Mouse (Mus musculus) embryonic facial prominence, embryonic 13.5 days (tissue): Measurements from ENCODE around the gene Zc3h12d. TPM values are rescaled to one million over a fixed set of nuclear protein-coding genes. Genes with fewer than 3 reads are reported as not detected.

Experiments used
- ATAC-seq: fragments of 200-750 bp; cut with Nextera tagmentation; 2 replicates; pipeline ENCODE4 v1.8.0; 2017; ENCODE audit warnings: low read depth; ENCODE audit not compliant: insufficient number of reproducible peaks, insufficient read depth, low FRiP score, low TSS enrichment
- H3K27ac ChIP-seq: fragments of 300-500 bp; sonication (generic); 2 replicates; pipeline ENCODE4 v1.5.1; 2015; ENCODE audit warnings: moderate library complexity, mild to moderate bottlenecking, inconsistent platforms
- H3K27me3 ChIP-seq: fragments of 300-500 bp; sonication (generic); 2 replicates; pipeline ENCODE4 v1.6.1; 2015; ENCODE audit warnings: mild to moderate bottlenecking, inconsistent platforms
- H3K36me3 ChIP-seq: fragments of 300-500 bp; sonication (generic); 2 replicates; pipeline ENCODE4 v1.6.1; 2015; ENCODE audit warnings: mild to moderate bottlenecking, inconsistent platforms
- H3K4me1 ChIP-seq: fragments of 300-500 bp; sonication (generic); 2 replicates; pipeline ENCODE4 v1.6.1; 2015; ENCODE audit warnings: inconsistent platforms
- H3K4me2 ChIP-seq: fragments of 300-500 bp; sonication (generic); 2 replicates; pipeline ENCODE4 v1.6.1; 2015; ENCODE audit warnings: moderate library complexity, mild to moderate bottlenecking, inconsistent platforms
- H3K4me3 ChIP-seq: fragments of 300-500 bp; sonication (generic); 2 replicates; pipeline ENCODE4 v1.5.1; 2015; ENCODE audit warnings: mild to moderate bottlenecking, inconsistent platforms
- H3K9ac ChIP-seq: fragments of 300-500 bp; sonication (generic); 2 replicates; pipeline ENCODE4 v1.6.1; 2015; ENCODE audit warnings: mild to moderate bottlenecking, inconsistent platforms
- H3K9me3 ChIP-seq: fragments of 300-500 bp; sonication (generic); 2 replicates; pipeline ENCODE4 v1.6.1; 2016; ENCODE audit warnings: inconsistent platforms
- WGBS: fragments of 180-500 bp; shearing (Covaris S2); methylation state at CpG from one replicate; pipeline ENCODE4 v1.1.7; 2015; ENCODE audit warnings: mixed read lengths; 5-methylcytosine and 5-hydroxymethylcytosine counted together
- polyA plus RNA-seq: library from polyadenylated mRNA; unstranded; fragments of >200 nt; fragmentation: Nextera tagmentation; extraction: Ambion mirVana; gene quantifications from 2 replicates; pipeline ENCODE4 v1.2.1, GENCODE M21; 2015

Gene Zc3h12d
- polyA plus RNA-seq, 1 experiment from 2014 or later, result 0.13 TPM

DNA sequence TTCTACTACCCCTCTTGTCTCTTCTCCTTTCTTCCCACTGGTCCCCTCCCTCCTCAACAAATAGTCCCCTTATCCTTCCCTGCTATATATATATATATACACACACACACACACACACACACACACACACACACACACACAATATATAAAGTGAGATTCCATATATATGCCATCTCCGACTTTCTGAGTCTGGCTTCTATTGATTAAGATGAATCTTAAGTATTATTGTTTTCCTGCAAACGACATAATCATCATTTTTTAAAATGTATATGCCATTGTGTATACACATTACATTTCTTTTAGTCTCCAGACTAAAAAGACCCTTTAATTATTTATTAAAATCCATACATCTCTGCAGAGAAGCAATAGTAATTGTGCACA lies 8.1 kb downstream of the Zc3h12d start:
- H3K27ac ChIP-seq, result no peak overlapping the region

DNA sequence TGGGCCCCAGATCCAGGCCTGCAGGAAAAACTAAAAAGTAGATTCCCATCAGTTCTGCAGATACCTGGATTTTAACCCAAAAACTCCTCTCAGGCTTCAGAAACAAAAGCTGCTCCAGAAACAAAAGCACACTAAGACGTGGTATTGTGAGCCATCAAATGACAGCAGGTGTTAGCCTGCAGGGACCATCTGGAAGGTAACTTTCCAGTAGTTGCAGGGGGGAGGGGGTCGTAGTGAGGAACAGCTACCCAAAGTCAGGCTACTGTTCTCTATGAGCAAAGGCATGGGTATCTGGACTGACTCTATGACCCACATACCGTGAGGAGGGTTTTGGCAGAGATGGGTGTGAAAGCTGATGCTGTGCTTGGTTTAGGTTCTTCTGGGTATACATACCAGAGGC lies 8.5 kb downstream of the Zc3h12d start:
- Histone ChIP-seq H3K9me3 (no peaks in the 10 kb centered on the region), H3K27me3 (no peaks in the 10 kb centered on the region), H3K9ac (no peak overlapping the region), H3K27ac (no peak overlapping the region), H3K4me2 (no peak overlapping the region), H3K36me3 (no peaks in the 10 kb centered on the region), H3K4me3 (no peak overlapping the region), H3K4me1 (0 out of 2 replicates have a peak, but pooled peaks cover 11% of the 10 kb centered on the region)
- ATAC-seq, result no peak
- 61% methylated on average over 3 of the region's 3 CpGs for WGBS

More for the DNA sequence above, 8.1 kb downstream of the Zc3h12d start:
- Histone ChIP-seq H3K4me2 (no peak overlapping the region), H3K4me3 (no peak overlapping the region), H3K4me1 (0 out of 2 replicates have a peak, but pooled peaks cover 11% of the 10 kb centered on the region), H3K9me3 (no peaks in the 10 kb centered on the region), H3K27me3 (no peaks in the 10 kb centered on the region), H3K36me3 (no peaks in the 10 kb centered on the region), H3K9ac (no peak overlapping the region)
- 83% methylated on average over 2 of the region's 2 CpGs for WGBS
- ATAC-seq, result no peak

DNA sequence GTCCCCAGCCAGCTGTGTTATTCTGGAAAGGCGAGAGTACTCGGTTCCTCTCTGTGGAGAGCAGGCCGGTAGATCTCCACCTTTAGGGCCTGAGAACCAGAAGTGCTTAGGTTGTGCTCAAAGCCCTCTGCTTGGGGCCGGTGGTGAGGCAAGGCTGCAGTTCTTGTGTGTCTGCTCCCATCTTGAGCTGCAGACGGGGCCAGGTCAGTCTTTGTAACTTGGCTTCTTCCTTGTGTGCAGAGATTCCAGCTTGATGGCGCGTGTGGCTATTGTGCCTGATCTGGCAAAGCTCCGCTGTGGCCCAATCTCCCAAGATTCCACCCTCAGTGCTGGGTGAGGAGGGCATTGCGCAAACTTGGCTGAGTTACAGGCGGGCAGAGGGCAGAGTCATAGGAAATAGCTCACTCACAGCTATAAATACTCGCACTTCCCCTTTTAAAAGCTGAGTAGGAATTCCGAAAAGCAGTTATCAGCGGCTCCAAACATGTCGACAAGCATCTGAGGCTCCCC lies 9.4 kb downstream of the Zc3h12d start:
- 75% methylated on average over 14 of the region's 14 CpGs for whole genome bisulfite sequencing
- no peak for ATAC-seq
- Histone ChIP-seq H3K9me3 (no peaks in the 10 kb centered on the region), H3K9ac (no peak overlapping the region), H3K4me3 (no peak overlapping the region), H3K4me1 (0 out of 2 replicates have a peak, but pooled peaks cover 11% of the 10 kb centered on the region), H3K27me3 (no peaks in the 10 kb centered on the region), H3K27ac (no peak overlapping the region), H3K36me3 (no peaks in the 10 kb centered on the region), H3K4me2 (no peak overlapping the region)

DNA sequence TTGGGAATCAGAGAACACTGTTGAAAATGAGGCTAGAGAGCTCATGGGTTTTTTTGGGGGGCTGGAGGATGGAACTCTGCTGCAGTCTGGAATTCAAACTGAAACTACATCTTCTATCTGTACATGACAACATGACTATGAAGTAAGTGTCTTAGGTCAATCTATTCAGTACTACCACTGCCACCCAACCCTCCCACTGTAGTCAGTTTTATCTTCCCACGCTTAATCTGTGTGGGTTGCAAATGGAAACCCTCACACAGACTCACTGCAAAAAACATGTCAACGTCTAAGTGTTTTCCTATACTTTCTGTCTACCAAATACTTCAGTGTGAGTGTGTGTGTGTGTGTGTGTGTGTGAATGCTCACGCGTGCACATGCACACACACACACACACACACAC lies 10.9 kb downstream of the Zc3h12d start:
- ATAC-seq, result no peak
- 92% methylated on average over 4 of the region's 4 CpGs for WGBS

DNA sequence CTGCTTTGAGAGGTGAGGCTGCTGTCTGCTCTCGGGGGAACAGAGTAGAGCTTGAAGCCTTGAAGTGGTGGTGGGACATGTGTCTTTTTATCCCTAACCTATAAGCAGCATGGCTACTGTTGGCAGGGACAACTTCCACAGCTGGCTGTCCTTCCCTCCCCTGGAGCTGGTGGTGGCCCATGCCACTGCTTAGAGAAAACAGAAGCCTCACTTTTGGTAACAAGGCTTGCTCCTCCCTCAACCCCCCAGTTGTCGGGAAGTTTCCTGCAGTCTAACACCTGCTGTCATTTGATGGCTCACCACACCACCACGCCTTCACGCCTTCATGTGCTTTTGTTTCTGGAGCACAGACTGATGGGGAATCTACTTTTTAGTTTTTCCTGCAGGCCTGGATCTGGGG lies 11.9 kb downstream of the Zc3h12d start:
- Histone ChIP-seq H3K27me3 (no peaks in the 10 kb centered on the region), H3K4me1 (no peaks in the 10 kb centered on the region), H3K9me3 (no peaks in the 10 kb centered on the region), H3K4me2 (no peak overlapping the region), H3K36me3 (no peaks in the 10 kb centered on the region), H3K27ac (no peak overlapping the region), H3K4me3 (no peak overlapping the region), H3K9ac (no peak overlapping the region)
- ATAC-seq, result no peak
- 76% methylated on average over 4 of the region's 4 CpGs for WGBS

More for the DNA sequence above, 10.9 kb downstream of the Zc3h12d start:
- no peaks in the 10 kb centered on the region for H3K9me3 ChIP-seq
- H3K4me2 ChIP-seq, result no peak overlapping the region
- no peak overlapping the region for H3K4me3 ChIP-seq
- 0 out of 2 replicates have a peak, but pooled peaks cover 6% of the 10 kb centered on the region for H3K4me1 ChIP-seq
- H3K27me3 ChIP-seq, result no peaks in the 10 kb centered on the region
- H3K27ac ChIP-seq, result no peak overlapping the region
- H3K36me3 ChIP-seq, result no peaks in the 10 kb centered on the region
- no peak overlapping the region for H3K9ac ChIP-seq

DNA sequence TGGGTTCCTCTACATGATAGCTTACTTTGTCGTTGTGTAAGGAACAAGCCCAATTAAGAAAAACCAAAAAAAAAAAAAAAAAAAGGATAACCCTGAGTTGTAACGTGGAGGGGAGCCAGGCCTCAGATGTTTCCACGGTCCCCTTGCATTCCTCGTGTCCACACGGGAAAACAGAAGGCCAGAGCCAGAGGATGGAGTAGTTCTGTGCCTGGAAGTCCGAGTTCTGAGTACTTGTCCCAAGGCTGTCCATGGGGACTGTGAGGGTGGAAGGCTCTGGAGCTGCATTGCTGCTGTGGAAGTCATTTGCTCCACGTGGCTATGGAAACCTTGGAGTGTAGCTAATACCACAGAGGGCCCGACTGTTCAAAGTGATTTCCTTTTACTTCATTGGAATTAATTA lies 12.9 kb downstream of the Zc3h12d start:
- WGBS, result 72% methylated on average over 8 of the region's 8 CpGs
- no peaks in the 10 kb centered on the region for H3K9me3 ChIP-seq
- no peak for ATAC-seq

DNA sequence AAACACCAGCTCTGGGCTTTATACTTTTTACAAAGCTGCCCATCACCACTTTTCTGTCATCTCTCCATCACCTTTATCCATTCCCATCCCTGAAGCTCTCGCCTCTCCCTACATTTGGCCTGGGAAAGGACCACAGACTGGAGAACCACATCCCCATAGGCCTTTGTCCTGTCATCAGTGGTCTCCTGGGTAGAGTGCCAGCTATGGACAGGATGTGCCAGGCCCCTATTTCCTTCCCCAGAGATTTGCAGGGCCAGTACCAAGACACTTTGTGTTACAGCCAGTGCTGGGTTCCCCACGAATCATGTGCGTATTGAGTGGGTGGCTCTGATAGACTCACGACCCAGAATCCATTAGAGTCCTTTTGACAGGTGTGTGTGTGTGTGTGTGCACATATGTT lies 13.7 kb downstream of the Zc3h12d start:
- Histone ChIP-seq H3K27ac (no peak overlapping the region), H3K9me3 (no peaks in the 10 kb centered on the region), H3K4me1 (no peaks in the 10 kb centered on the region), H3K36me3 (no peaks in the 10 kb centered on the region), H3K9ac (no peak overlapping the region), H3K4me2 (no peak overlapping the region), H3K4me3 (no peak overlapping the region), H3K27me3 (no peaks in the 10 kb centered on the region)
- ATAC-seq, result no peak
- 88% methylated on average over 4 of the region's 4 CpGs for WGBS

More for the DNA sequence above, 12.9 kb downstream of the Zc3h12d start:
- H3K27me3 ChIP-seq, result no peaks in the 10 kb centered on the region
- no peaks in the 10 kb centered on the region for H3K4me1 ChIP-seq
- H3K4me3 ChIP-seq, result no peak overlapping the region
- H3K36me3 ChIP-seq, result no peaks in the 10 kb centered on the region
- no peak overlapping the region for H3K9ac ChIP-seq
- no peak overlapping the region for H3K27ac ChIP-seq
- no peak overlapping the region for H3K4me2 ChIP-seq

DNA sequence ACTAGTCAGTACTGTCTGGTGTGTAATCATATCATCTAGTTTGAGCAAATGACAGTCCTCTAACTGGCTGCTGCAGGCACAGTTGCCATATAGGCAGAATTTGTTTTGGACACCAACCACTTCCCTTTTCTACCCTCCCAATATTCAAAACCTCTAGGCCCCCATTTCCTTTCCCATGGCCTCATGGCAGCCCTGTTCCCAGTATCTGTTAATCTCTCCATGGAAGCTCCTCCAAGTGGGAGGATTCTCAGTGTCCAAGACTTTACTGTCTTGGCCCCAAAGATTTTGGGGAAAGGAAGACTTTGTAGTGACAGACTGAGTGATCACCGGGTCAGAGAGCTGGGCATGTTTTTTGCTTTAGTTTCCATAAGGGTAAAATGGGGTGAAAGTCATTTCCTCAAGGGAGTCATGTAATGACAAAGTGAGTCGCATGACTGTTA lies 14.9 kb downstream of the Zc3h12d start:
- Histone ChIP-seq H3K27me3 (no peaks in the 10 kb centered on the region), H3K4me2 (no peak overlapping the region), H3K4me3 (no peak overlapping the region), H3K36me3 (no peaks in the 10 kb centered on the region), H3K4me1 (no peaks in the 10 kb centered on the region), H3K9ac (no peak overlapping the region), H3K27ac (no peak overlapping the region), H3K9me3 (no peaks in the 10 kb centered on the region)
- no peak for ATAC-seq
- 78% methylated on average over 2 of the region's 2 CpGs for WGBS

DNA sequence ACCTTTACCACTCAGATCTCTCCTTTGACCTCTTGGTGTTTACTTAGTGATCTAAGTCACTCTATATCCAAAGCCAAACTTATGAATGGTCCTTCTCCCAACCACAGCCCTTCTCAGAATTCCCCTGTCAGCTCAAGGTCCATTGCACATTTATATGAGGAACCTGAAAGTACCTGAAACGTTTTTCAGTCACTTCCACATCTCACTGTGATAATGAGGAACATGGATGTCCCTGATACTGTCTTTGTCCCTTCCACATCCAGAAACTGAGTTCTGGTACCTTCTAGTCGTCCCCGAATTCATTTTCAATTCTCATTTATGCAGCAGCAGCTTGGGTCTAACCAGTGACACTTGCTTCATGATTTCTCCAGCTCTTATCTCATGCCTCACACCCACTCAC lies 19.6 kb downstream of the Zc3h12d start:
- Histone ChIP-seq H3K36me3 (no peaks in the 10 kb centered on the region), H3K27ac (no peak overlapping the region), H3K4me2 (no peak overlapping the region), H3K4me1 (no peaks in the 10 kb centered on the region), H3K27me3 (no peaks in the 10 kb centered on the region), H3K4me3 (no peak overlapping the region), H3K9me3 (no peaks in the 10 kb centered on the region), H3K9ac (no peak overlapping the region)
- no peak for ATAC-seq
- WGBS, result 72% methylated on average over 3 of the region's 3 CpGs

DNA sequence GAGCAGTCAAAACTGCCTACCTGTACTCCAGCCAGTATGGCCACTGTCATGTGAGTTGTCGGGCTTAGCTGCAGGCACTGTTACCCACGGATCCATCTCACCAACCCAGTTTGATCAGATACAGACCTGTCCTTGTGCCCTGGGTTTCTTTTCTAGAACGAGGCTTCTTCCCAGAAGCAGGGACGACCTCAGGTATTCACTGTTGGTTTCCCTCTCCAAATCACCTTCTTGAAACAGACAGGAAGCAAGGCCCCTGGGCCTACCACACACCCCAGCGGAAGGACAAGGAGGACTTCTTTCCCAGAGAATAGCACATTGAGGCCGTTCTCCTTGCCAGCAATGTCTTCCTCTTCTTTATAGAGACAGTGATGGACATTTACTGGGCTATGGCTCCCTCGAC lies 28.2 kb downstream of the Zc3h12d start:
- ATAC-seq, result no peak
- Histone ChIP-seq H3K9me3 (no peaks in the 10 kb centered on the region), H3K36me3 (no peaks in the 10 kb centered on the region), H3K27me3 (no peaks in the 10 kb centered on the region), H3K4me3 (no peak overlapping the region), H3K9ac (no peak overlapping the region), H3K27ac (no peak overlapping the region), H3K4me1 (no peaks in the 10 kb centered on the region), H3K4me2 (no peak overlapping the region)
- 87% methylated on average over 7 of the region's 7 CpGs for WGBS

DNA sequence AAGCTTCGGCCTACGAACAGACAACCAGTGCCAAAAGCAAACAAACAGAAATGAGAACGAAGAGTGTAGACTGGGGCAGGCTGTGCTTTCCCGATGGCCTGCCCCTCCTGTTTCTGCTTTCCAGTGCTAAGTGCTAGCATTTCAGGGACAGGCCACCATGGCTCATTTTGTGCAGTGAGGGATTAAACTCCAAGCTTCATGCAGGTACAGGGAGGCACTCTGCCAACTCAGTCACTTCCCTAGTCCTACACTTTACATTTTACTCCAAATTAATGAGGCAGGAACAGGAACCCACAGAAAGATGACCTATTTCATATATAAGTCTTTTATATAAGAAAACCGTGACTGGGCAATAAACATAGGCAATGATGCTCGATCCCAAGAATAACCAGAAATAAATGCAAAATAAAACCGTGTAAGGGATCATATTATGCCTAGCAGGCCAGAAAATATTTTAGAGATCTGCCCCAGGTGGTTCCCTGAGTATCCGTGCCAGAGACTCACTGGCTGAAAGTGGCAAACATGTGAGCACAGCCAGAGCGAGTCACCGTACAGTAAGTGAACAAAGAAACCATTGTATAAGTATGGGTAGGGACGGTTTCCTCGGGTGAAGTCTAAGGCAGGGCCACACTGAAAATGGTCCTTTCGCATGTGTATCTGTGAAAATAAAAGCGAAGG lies 29.1 kb downstream of the Zc3h12d start:
- H3K27ac ChIP-seq, result no peak overlapping the region

DNA sequence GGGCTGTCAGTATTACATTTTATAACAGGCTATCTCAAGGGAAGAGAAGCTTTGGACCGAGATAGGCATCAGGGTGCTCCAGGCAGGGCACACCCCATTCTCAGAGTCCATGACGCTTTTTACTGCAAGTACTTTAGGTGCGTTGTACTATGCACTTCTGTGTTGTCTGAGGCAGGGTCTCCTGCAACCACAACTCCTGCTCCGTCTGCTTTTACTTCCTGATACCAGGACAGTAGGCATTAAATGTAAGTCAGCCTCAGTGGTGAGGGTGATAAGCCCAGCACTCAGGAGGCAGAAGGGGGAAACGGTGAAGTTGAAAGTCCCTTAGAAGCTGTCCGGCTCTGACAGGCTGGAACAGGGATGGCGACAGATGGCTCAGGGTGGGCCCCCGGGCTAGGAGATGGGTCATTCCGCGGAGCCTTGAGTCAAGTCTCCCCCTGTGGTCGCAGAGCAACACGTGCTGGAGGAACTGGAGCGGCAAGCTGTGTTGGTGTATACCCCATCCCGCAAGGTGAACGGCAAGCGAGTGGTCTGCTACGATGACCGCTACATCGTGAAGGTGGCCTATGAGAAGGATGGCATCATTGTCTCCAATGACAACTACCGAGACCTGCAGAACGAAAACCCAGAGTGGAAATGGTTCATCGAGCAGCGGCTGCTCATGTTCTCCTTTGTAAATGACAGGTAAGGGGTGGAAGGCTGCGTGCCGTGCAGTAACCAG lies 29.8 kb downstream of the Zc3h12d start:
- ATAC-seq, result no peak
- no peaks in the 10 kb centered on the region for H3K9me3 ChIP-seq
- no peak overlapping the region for H3K27ac ChIP-seq
- peaks cover 3% of the 10 kb centered on the region for H3K4me1 ChIP-seq
- H3K4me3 ChIP-seq, result no peak overlapping the region
- H3K9ac ChIP-seq, result no peak overlapping the region
- peaks cover 11% of the 10 kb centered on the region for H3K27me3 ChIP-seq
- H3K36me3 ChIP-seq, result no peaks in the 10 kb centered on the region
- no peak overlapping the region for H3K4me2 ChIP-seq
- 89% methylated on average over 25 of the region's 25 CpGs for WGBS

More for the DNA sequence above, 29.1 kb downstream of the Zc3h12d start:
- Histone ChIP-seq H3K9ac (no peak overlapping the region), H3K4me1 (no peaks in the 10 kb centered on the region), H3K9me3 (no peaks in the 10 kb centered on the region), H3K4me2 (no peak overlapping the region), H3K36me3 (no peaks in the 10 kb centered on the region), H3K27me3 (peaks cover 4% of the 10 kb centered on the region; the same call in 1 of the 2 replicates), H3K4me3 (no peak overlapping the region)
- ATAC-seq, result no peak; the same call in 1 of the 2 replicates
- WGBS, result 66% methylated on average over 14 of the region's 14 CpGs
